In genomic region chr13:113915700-113916099, GRCm38 (mm10) we compare ENCODE assay signal across 25 mouse cellular contexts.
"Had no signal": no experiment of that assay in that cellular context is flagged by ENCODE, and none has a peak within 500 bp of the region (broad histone marks: within the 10 kb centered on the region; RNA-seq: fewer than 3 reads in every experiment).

No protein-coding gene starts in this region.

- H3K9ac ChIP-seq: heart, embryonic 12.5 days; hindbrain, embryonic 13.5 days; hindbrain, embryonic 15.5 days; intestine, embryonic 15.5 days; limb, embryonic 12.5 days; liver, embryonic 13.5 days had no signal

- H3K4me2 ChIP-seq: heart, embryonic 12.5 days; hindbrain, embryonic 13.5 days; hindbrain, embryonic 15.5 days; intestine, embryonic 15.5 days; limb, embryonic 12.5 days; liver, embryonic 11.5 days; liver, embryonic 13.5 days had no signal

- H3K4me3 ChIP-seq: gastrocnemius, adult 2 months; heart, adult 2 months; heart, embryonic 10.5 days; heart, embryonic 12.5 days; hindbrain, embryonic 13.5 days; hindbrain, embryonic 15.5 days; intestine, embryonic 15.5 days; layer of hippocampus, adult 2 months; left cerebral cortex, adult 2 months; limb, embryonic 10.5 days; limb, embryonic 12.5 days; liver, embryonic 13.5 days had no signal

- H3K4me1 ChIP-seq: intestine, embryonic 15.5 days had no signal

- H3K27me3 ChIP-seq: heart, embryonic 12.5 days; hindbrain, embryonic 15.5 days; intestine, embryonic 15.5 days; limb, embryonic 12.5 days; liver, embryonic 13.5 days had no signal

- H3K9me3 ChIP-seq: heart, embryonic 10.5 days; heart, embryonic 12.5 days; hindbrain, embryonic 13.5 days; hindbrain, embryonic 15.5 days; intestine, embryonic 15.5 days; limb, embryonic 10.5 days; limb, embryonic 12.5 days; liver, embryonic 13.5 days had no signal

- ATAC-seq: inflammation-experienced regulatory T-cells, adult 6 months; intestine, embryonic 15.5 days; intestine, postnatal 0 days had no signal

- DNase-seq: gastrocnemius, adult 2 months; gastrocnemius, postnatal 10 days; gastrocnemius, postnatal 25 days; heart, adult 2 months; heart, postnatal 10 days; heart, postnatal 4 days; kidney, adult 18-20 months; kidney, adult 8-10 months; kidney, postnatal 14 days; kidney, postnatal 4 days; liver; liver, embryonic 13.5 days had no signal

- H3K27ac ChIP-seq: gastrocnemius, adult 2 months; heart, adult 2 months; heart, embryonic 10.5 days; hindbrain, embryonic 13.5 days; hindbrain, embryonic 15.5 days; intestine, embryonic 15.5 days; kidney, postnatal 0 days; layer of hippocampus, adult 2 months; left cerebral cortex, adult 2 months; limb, embryonic 10.5 days; limb, embryonic 12.5 days; liver, embryonic 13.5 days had no signal

- H3K36me3 ChIP-seq: heart, embryonic 10.5 days; hindbrain, embryonic 13.5 days; hindbrain, embryonic 15.5 days; intestine, embryonic 15.5 days; limb, embryonic 10.5 days; liver, embryonic 13.5 days had no signal
